In the genomic region with DNA sequence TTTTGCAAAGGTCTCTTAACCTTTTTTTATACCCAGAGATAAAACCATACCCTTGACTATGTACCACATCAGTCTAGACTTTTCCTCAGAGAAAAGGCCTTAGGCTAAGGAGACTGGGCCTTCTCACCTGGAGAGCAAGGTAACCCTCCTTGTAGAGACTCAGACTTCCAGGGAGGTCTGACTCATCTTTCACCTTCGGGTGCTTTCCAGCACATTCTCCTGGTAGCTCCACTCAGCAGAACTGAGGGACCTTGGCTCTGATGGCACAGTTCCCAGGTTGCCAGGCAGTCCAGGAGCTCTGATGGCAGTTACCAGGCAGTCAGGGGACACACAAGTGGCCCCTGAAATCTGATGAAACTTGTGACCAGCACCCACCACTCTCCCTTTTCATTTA, we compare ENCODE assay signal across 8 mouse cellular contexts. TPM values are rescaled to one million over a fixed set of nuclear protein-coding genes. Genes with fewer than 3 reads are reported as not detected.
DNase-seq lines count a peak whose midpoint lies in the region; ATAC-seq and TF ChIP-seq lines count a peak whose summit lies in the region.

No protein-coding gene starts in this region.

- H3K36me3 ChIP-seq in megakaryocyte, embryonic 14.5 days (replicated peaks; ENCODE audit: low read length) = peaks cover 27% of the 10 kb centered on the region
- peaks cover 4% of the 10 kb centered on the region; the same call in 1 of the 2 replicates for H3K36me3 ChIP-seq in hindbrain, embryonic 10.5 days
- H3K36me3 ChIP-seq in limb, embryonic 14.5 days (ENCODE audit: control insufficient read depth, insufficient read depth, low read length) = peaks cover 17% of the 10 kb centered on the region; the same call in 1 of the 2 replicates

- peak overlapping the region; percentile 14 for H3K27ac ChIP-seq in hindbrain, embryonic 10.5 days
- H3K27ac ChIP-seq in limb, embryonic 14.5 days (replicated peaks; ENCODE audit: low read depth, low read length) = no peak overlapping the region

- WGBS in hindbrain, embryonic 10.5 days = 81% methylated on average over 1 of the region's 1 CpGs
- 68% methylated on average over 1 of the region's 1 CpGs for WGBS in limb, embryonic 14.5 days

- peak overlapping the region; percentile 93 for H3K4me3 ChIP-seq in megakaryocyte, embryonic 14.5 days (replicated peaks)
- peak overlapping the region; percentile 81 for H3K4me3 ChIP-seq in hindbrain, embryonic 10.5 days
- H3K4me3 ChIP-seq in limb, embryonic 14.5 days (replicated peaks; ENCODE audit: low read length) = peak overlapping the region; percentile 69

- H3K4me1 ChIP-seq in megakaryocyte, embryonic 14.5 days = peaks cover 82% of the 10 kb centered on the region
- H3K4me1 ChIP-seq in hindbrain, embryonic 10.5 days (replicated peaks) = peaks cover 61% of the 10 kb centered on the region
- H3K4me1 ChIP-seq in limb, embryonic 14.5 days (ENCODE audit: control insufficient read depth, insufficient read depth, low read length) = peaks cover 27% of the 10 kb centered on the region

- H3K27me3 ChIP-seq in megakaryocyte, embryonic 14.5 days (replicated peaks) = no peaks in the 10 kb centered on the region
- H3K27me3 ChIP-seq in hindbrain, embryonic 10.5 days (ENCODE audit: insufficient read depth, poor library complexity, severe bottlenecking) = no peaks in the 10 kb centered on the region; the same call in 1 of the 2 replicates
- H3K27me3 ChIP-seq in limb, embryonic 14.5 days (ENCODE audit: control insufficient read depth, insufficient read depth, low read length) = no peaks in the 10 kb centered on the region

- no peaks in the 10 kb centered on the region for H3K9me3 ChIP-seq in megakaryocyte, embryonic 14.5 days
- H3K9me3 ChIP-seq in hindbrain, embryonic 10.5 days = no peaks in the 10 kb centered on the region
- H3K9me3 ChIP-seq in limb, embryonic 14.5 days (ENCODE audit: control insufficient read depth, low read length) = no peaks in the 10 kb centered on the region

- no peak for ATAC-seq in megakaryocyte, adult 5-6 weeks (ENCODE audit: poor library complexity, severe bottlenecking)
- ATAC-seq in limb, embryonic 14.5 days (ENCODE audit: low FRiP score, low read depth) = no peak
- ATAC-seq in activated CD4-positive, CD25-positive, alpha-beta regulatory T cell, adult 4 months = no peak

- H3K4me2 ChIP-seq in limb, embryonic 14.5 days (replicated peaks; ENCODE audit: low read depth, low read length, severe bottlenecking) = peak overlapping the region; percentile 97

- peak overlapping the region; percentile 17; the same call in 1 of the 2 replicates for H3K9ac ChIP-seq in limb, embryonic 14.5 days (ENCODE audit: low read depth, low read length, severe bottlenecking)

- peak; percentile 68 for DNase-seq in cerebellum, adult 9-11 months
- peak; percentile 2 for DNase-seq in hindbrain, embryonic 10.5 days (ENCODE audit: low spot score)
- no peak for DNase-seq in limb, embryonic 14.5 days (ENCODE audit: low spot score)
- DNase-seq in urinary bladder, adult 18-20 months (ENCODE audit: low spot score in 2 of 2) = no peak
- no peak for DNase-seq in c-Kit-positive CD71-positive TER-119-positive erythroid progenitor cells, embryonic 14.5 days (ENCODE audit: low spot score)

- no peak for TF ChIP-seq POLR2A in limb, embryonic 14.5 days (IDR thresholded peaks at IDR 0.05; ENCODE audit: borderline replicate concordance, extremely low read depth, insufficient read depth, insufficient read length)

RNA-seq across cellular contexts. Expression of gene Ddit4, which starts 2.4 kb away (rescaled TPM):
- 33.2 and 44.6 TPM in 2 replicates for polyA plus RNA-seq in megakaryocyte, embryonic 14.5 days (2012; ENCODE audit: insufficient read depth, low replicate concordance)
- total RNA-seq in megakaryocyte, adult 5-6 weeks (2015) = 2.2 and 2.4 TPM in 2 replicates
- total RNA-seq in megakaryocyte, adult 5-6 weeks (2017) = 0.94 and 1.2 TPM in 2 replicates
- polyA plus RNA-seq in hindbrain, embryonic 10.5 days (2016; fragmentation: Nextera tagmentation; extraction: Ambion mirVana) = 37.5 and 37.6 TPM in 2 replicates
- polyA plus RNA-seq in limb, embryonic 14.5 days (2012; rRNA removed) = 117 and 138 TPM in 2 replicates
- 8.5 and 8.6 TPM in 2 replicates for polyA plus RNA-seq in limb, embryonic 14.5 days (2014; fragmentation: Nextera tagmentation; extraction: Ambion mirVana)
- polyA plus RNA-seq in activated CD4-positive, CD25-positive, alpha-beta regulatory T cell, adult 4 months (2017; shearing (Covaris generic)) = 10 to 100 TPM; 17.5 to 31.2 TPM

RNA-seq across cellular contexts. Expression of gene Ascc1, which starts 53.4 kb away (rescaled TPM):
- 126 and 233 TPM in 2 replicates for polyA plus RNA-seq in megakaryocyte, embryonic 14.5 days (2012; ENCODE audit: insufficient read depth, low replicate concordance)
- total RNA-seq in megakaryocyte, adult 5-6 weeks (2015) = 25.7 and 29.9 TPM in 2 replicates
- 24.3 and 27.0 TPM in 2 replicates for total RNA-seq in megakaryocyte, adult 5-6 weeks (2017)
- 35.8 and 37.0 TPM in 2 replicates for polyA plus RNA-seq in hindbrain, embryonic 10.5 days (2016; fragmentation: Nextera tagmentation; extraction: Ambion mirVana)
- 29.4 and 32.9 TPM in 2 replicates for polyA plus RNA-seq in limb, embryonic 14.5 days (2012; rRNA removed)
- 41.2 and 45.4 TPM in 2 replicates for polyA plus RNA-seq in limb, embryonic 14.5 days (2014; fragmentation: Nextera tagmentation; extraction: Ambion mirVana)
- 10 to 100 TPM; 49.6 to 50.2 TPM for polyA plus RNA-seq in activated CD4-positive, CD25-positive, alpha-beta regulatory T cell, adult 4 months (2017; shearing (Covaris generic))

RNA-seq across cellular contexts. Expression of gene Anapc16, which starts 53.7 kb away (rescaled TPM):
- polyA plus RNA-seq in megakaryocyte, embryonic 14.5 days (2012; ENCODE audit: insufficient read depth, low replicate concordance) = 73.7 and 169 TPM in 2 replicates
- total RNA-seq in megakaryocyte, adult 5-6 weeks (2015) = 45.9 and 57.2 TPM in 2 replicates
- 35.2 and 39.4 TPM in 2 replicates for total RNA-seq in megakaryocyte, adult 5-6 weeks (2017)
- 111 and 114 TPM in 2 replicates for polyA plus RNA-seq in hindbrain, embryonic 10.5 days (2016; fragmentation: Nextera tagmentation; extraction: Ambion mirVana)
- 105 and 109 TPM in 2 replicates for polyA plus RNA-seq in limb, embryonic 14.5 days (2012; rRNA removed)
- 110 and 114 TPM in 2 replicates for polyA plus RNA-seq in limb, embryonic 14.5 days (2014; fragmentation: Nextera tagmentation; extraction: Ambion mirVana)
- polyA plus RNA-seq in activated CD4-positive, CD25-positive, alpha-beta regulatory T cell, adult 4 months (2017; shearing (Covaris generic)) = 100 to 1,000 TPM in 1 of 2 experiments, 10 to 100 TPM in 1; 89.7 to 110 TPM

Comparison
In these comparisons a context has a peak if more than half of its experiments do, and no peak if none do; other contexts are left out.
1. DNase-seq: peak in cerebellum, adult 9-11 months (single experiment) and hindbrain, embryonic 10.5 days (single experiment); none in limb, embryonic 14.5 days (single experiment), urinary bladder, adult 18-20 months (0 of 2) and c-Kit-positive CD71-positive TER-119-positive erythroid progenitor cells, embryonic 14.5 days (single experiment).
2. Peak in every context shown above with its lines, with median percentiles within 50 percentile points of each other: H3K4me3 ChIP-seq.